Mouse (Mus musculus) lung, embryonic 16.5 days (tissue): Measurements from ENCODE around the gene Ciao1. TPM values are rescaled to one million over a fixed set of nuclear protein-coding genes. Genes with fewer than 3 reads are reported as not detected.

ENCODE experiments used
- ATAC-seq: fragments of 200-750 bp; cut with Nextera tagmentation; 2 replicates; pipeline ENCODE4 v1.8.0; 2017; ENCODE audit warnings: low read depth, mild to moderate bottlenecking, moderate library complexity
- H3K27ac ChIP-seq: fragments of 300-500 bp; sonication (generic); 2 replicates; pipeline ENCODE4 v1.5.1; 2014; ENCODE audit warnings: mild to moderate bottlenecking, control low read depth, low read length
- H3K27me3 ChIP-seq: fragments of 300-500 bp; sonication (generic); 2 replicates; pipeline ENCODE4 v1.6.1; 2014; ENCODE audit warnings: low read depth, low read length, mixed read lengths; ENCODE audit not compliant: control insufficient read depth, insufficient read depth
- H3K36me3 ChIP-seq: fragments of 300-500 bp; sonication (generic); 2 replicates; pipeline ENCODE4 v1.6.1; 2014; ENCODE audit warnings: low read length; ENCODE audit not compliant: control insufficient read depth, insufficient read depth
- H3K4me1 ChIP-seq: fragments of 300-500 bp; sonication (generic); replicated peaks from 2 replicates; pipeline ENCODE4 v1.6.1; 2014; ENCODE audit warnings: low read length, mixed read lengths; ENCODE audit not compliant: control insufficient read depth, insufficient read depth
- H3K4me2 ChIP-seq: fragments of 300-500 bp; sonication (generic); 2 replicates; pipeline ENCODE4 v1.6.1; 2014; ENCODE audit warnings: low read depth, low read length, control low read depth
- H3K4me3 ChIP-seq: fragments of 300-500 bp; sonication (generic); 2 replicates; pipeline ENCODE4 v1.5.1; 2014; ENCODE audit warnings: mild to moderate bottlenecking, low read length, control low read depth
- H3K9ac ChIP-seq: fragments of 300-500 bp; sonication (generic); 2 replicates; pipeline ENCODE4 v1.6.1; 2014; ENCODE audit warnings: low read length, control low read depth
- H3K9me3 ChIP-seq: fragments of 300-500 bp; sonication (generic); 2 replicates; pipeline ENCODE4 v1.6.1; 2016; ENCODE audit warnings: low read length; ENCODE audit not compliant: control insufficient read depth
- WGBS: fragments of 180-500 bp; shearing (Covaris S2); extraction: QIAGEN DNeasy Blood & Tissue Kit; methylation state at CpG from one replicate; pipeline ENCODE4 v1.1.7; 2014; 5-methylcytosine and 5-hydroxymethylcytosine counted together
- polyA plus RNA-seq: library from polyadenylated mRNA; unstranded; fragments of >200 nt; fragmentation: Nextera tagmentation; extraction: Ambion mirVana; gene quantifications from 2 replicates; pipeline ENCODE4 v1.2.1, GENCODE M21; 2015

Gene Ciao1
- polyA plus RNA-seq, 1 experiment from 2014 or later: 69.9 TPM

GRCm38 (mm10) chr2:127251880-127252527 is 4.4 kb upstream of the Ciao1 start:
- H3K4me1 ChIP-seq: peaks cover 10% of the 10 kb centered on the region
- 58% methylated on average over 3 of the region's 3 CpGs for WGBS
- H3K9me3 ChIP-seq: no peaks in the 10 kb centered on the region
- no peak overlapping the region for H3K4me2 ChIP-seq
- peaks cover under 1% of the 10 kb centered on the region for H3K36me3 ChIP-seq
- H3K27me3 ChIP-seq: no peaks in the 10 kb centered on the region
- H3K4me3 ChIP-seq: no peak overlapping the region
- no peak overlapping the region for H3K9ac ChIP-seq
- no peak for ATAC-seq
- no peak overlapping the region for H3K27ac ChIP-seq

GRCm38 (mm10) chr2:127251457-127251856 is 3.8 kb upstream of the Ciao1 start:
- H3K9me3 ChIP-seq: no peaks in the 10 kb centered on the region
- no peaks in the 10 kb centered on the region for H3K36me3 ChIP-seq
- no peak overlapping the region for H3K27ac ChIP-seq
- no peak overlapping the region for H3K9ac ChIP-seq
- 56% methylated on average over 3 of the region's 3 CpGs for WGBS
- no peak overlapping the region for H3K4me2 ChIP-seq
- no peaks in the 10 kb centered on the region for H3K27me3 ChIP-seq
- H3K4me3 ChIP-seq: no peak overlapping the region
- no peak for ATAC-seq
- H3K4me1 ChIP-seq: peaks cover 15% of the 10 kb centered on the region

- no peak overlapping the region for H3K27ac ChIP-seq
- no peak for ATAC-seq
- peaks cover 3% of the 10 kb centered on the region; the same call in 1 of the 2 replicates for H3K36me3 ChIP-seq
- no peaks in the 10 kb centered on the region for H3K9me3 ChIP-seq
- no peak overlapping the region for H3K4me3 ChIP-seq
- no peak overlapping the region for H3K9ac ChIP-seq
- WGBS: 86% methylated on average over 9 of the region's 9 CpGs
- peaks cover 16% of the 10 kb centered on the region for H3K4me1 ChIP-seq
- no peaks in the 10 kb centered on the region for H3K27me3 ChIP-seq
- no peak overlapping the region for H3K4me2 ChIP-seq
Measured at GRCm38 (mm10) chr2:127250291-127251008, 2.8 kb upstream of the Ciao1 start.

- ATAC-seq: peak; percentile 61
- peaks cover 16% of the 10 kb centered on the region for H3K4me1 ChIP-seq
- peaks cover 13% of the 10 kb centered on the region for H3K36me3 ChIP-seq
- H3K4me3 ChIP-seq: peak overlapping the region; percentile 93
- H3K27ac ChIP-seq: peak overlapping the region; percentile 38; the same call in 1 of the 2 replicates
- WGBS: under 1% methylated on average over 37 of the region's 39 CpGs
- peak overlapping the region; percentile 95 for H3K4me2 ChIP-seq
- no peaks in the 10 kb centered on the region for H3K9me3 ChIP-seq
- peak overlapping the region; percentile 87 for H3K9ac ChIP-seq
- no peaks in the 10 kb centered on the region for H3K27me3 ChIP-seq
Measured at GRCm38 (mm10) chr2:127248334-127249004, 853 bp upstream of the Ciao1 start.

GRCm38 (mm10) chr2:127240065-127240464 is 7.6 kb downstream of the Ciao1 start:
- Histone ChIP-seq H3K4me3 (no peak overlapping the region), H3K36me3 (peaks cover 63% of the 10 kb centered on the region), H3K27me3 (no peaks in the 10 kb centered on the region), H3K9me3 (no peaks in the 10 kb centered on the region), H3K27ac (no peak overlapping the region), H3K4me2 (no peak overlapping the region), H3K4me1 (no peaks in the 10 kb centered on the region), H3K9ac (no peak overlapping the region)
- ATAC-seq: no peak
- 93% methylated on average over 2 of the region's 2 CpGs for WGBS

GRCm38 (mm10) chr2:127237897-127238610 is 9.6 kb downstream of the Ciao1 start:
- Histone ChIP-seq H3K9ac (no peak overlapping the region), H3K4me3 (no peak overlapping the region), H3K4me2 (no peak overlapping the region), H3K4me1 (no peaks in the 10 kb centered on the region), H3K9me3 (no peaks in the 10 kb centered on the region), H3K36me3 (peaks cover 66% of the 10 kb centered on the region), H3K27me3 (no peaks in the 10 kb centered on the region), H3K27ac (no peak overlapping the region)
- no peak for ATAC-seq
- 87% methylated on average over 11 of the region's 11 CpGs for WGBS

- Histone ChIP-seq H3K36me3 (peaks cover 77% of the 10 kb centered on the region), H3K4me1 (no peaks in the 10 kb centered on the region), H3K4me2 (no peak overlapping the region), H3K9ac (no peak overlapping the region), H3K27me3 (no peaks in the 10 kb centered on the region), H3K27ac (no peak overlapping the region), H3K4me3 (no peak overlapping the region), H3K9me3 (no peaks in the 10 kb centered on the region)
- 96% methylated on average over 3 of the region's 3 CpGs for WGBS
- ATAC-seq: no peak
Measured at GRCm38 (mm10) chr2:127225261-127225660, 22.4 kb downstream of the Ciao1 start.

GRCm38 (mm10) chr2:127217746-127218145 is 29.9 kb downstream of the Ciao1 start:
- no peak overlapping the region for H3K27ac ChIP-seq
- H3K4me3 ChIP-seq: no peak overlapping the region
- 93% methylated on average over 5 of the region's 5 CpGs for WGBS
- no peaks in the 10 kb centered on the region for H3K27me3 ChIP-seq
- H3K4me2 ChIP-seq: no peak overlapping the region
- no peaks in the 10 kb centered on the region for H3K4me1 ChIP-seq
- no peak for ATAC-seq
- peaks cover 70% of the 10 kb centered on the region for H3K36me3 ChIP-seq
- no peak overlapping the region for H3K9ac ChIP-seq
- no peaks in the 10 kb centered on the region for H3K9me3 ChIP-seq

GRCm38 (mm10) chr2:127210701-127211100 is 36.9 kb downstream of the Ciao1 start:
- Histone ChIP-seq H3K27me3 (no peaks in the 10 kb centered on the region), H3K9ac (no peak overlapping the region), H3K4me1 (peaks cover 10% of the 10 kb centered on the region), H3K27ac (no peak overlapping the region), H3K4me2 (no peak overlapping the region), H3K36me3 (peaks cover 30% of the 10 kb centered on the region), H3K9me3 (no peaks in the 10 kb centered on the region), H3K4me3 (no peak overlapping the region)
- 93% methylated on average over 11 of the region's 11 CpGs for WGBS
- no peak for ATAC-seq
